ENCODE assay signal across 28 mouse cellular contexts in the genomic region with DNA sequence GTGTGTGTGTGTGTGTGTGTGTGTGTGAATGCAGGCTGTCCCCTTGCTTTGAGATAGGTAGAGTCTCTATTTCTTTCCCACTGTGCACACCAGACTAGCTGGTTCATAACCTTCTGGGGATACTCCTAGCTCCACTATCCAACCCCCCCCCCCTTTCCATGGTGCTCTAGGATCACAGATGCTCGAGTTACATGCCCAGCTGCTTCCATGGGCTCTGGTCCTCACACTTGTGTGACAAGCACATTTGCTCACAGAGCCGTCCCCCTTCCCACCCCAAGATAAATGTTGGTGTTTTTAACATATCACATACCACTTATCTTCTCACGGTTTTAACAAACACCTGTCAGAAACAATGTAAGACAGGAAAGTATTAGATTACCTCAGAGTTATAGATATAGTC.
A peak's percentile ranks its signal among the peaks of the same experiment; 100 is the strongest.
DNase-seq lines count a peak whose midpoint lies in the region; ATAC-seq and TF ChIP-seq lines count a peak whose summit lies in the region.
"Had no signal": no experiment of that assay in that cellular context is flagged by ENCODE, and none has a peak within 500 bp of the region (broad histone marks: within the 10 kb centered on the region; RNA-seq: fewer than 3 reads in every experiment).

No protein-coding gene starts in this region.

- H3K36me3 ChIP-seq in heart, embryonic 10.5 days = peaks cover 9% of the 10 kb centered on the region; the same call in 1 of the 2 replicates
- H3K36me3 ChIP-seq in limb, embryonic 13.5 days = no peaks in the 10 kb centered on the region
- H3K36me3 ChIP-seq in limb, embryonic 10.5 days = no peaks in the 10 kb centered on the region
- H3K36me3 ChIP-seq in limb, embryonic 14.5 days (ENCODE audit: control insufficient read depth, insufficient read depth, low read length) = no peaks in the 10 kb centered on the region
- H3K36me3 ChIP-seq: embryonic facial prominence, embryonic 12.5 days; embryonic facial prominence, embryonic 15.5 days; forebrain, embryonic 10.5 days; forebrain, embryonic 12.5 days; G1E had no signal

- TF ChIP-seq POLR2A in limb, embryonic 14.5 days (IDR thresholded peaks at IDR 0.05; ENCODE audit: borderline replicate concordance, extremely low read depth, insufficient read depth, insufficient read length) = no peak

- H3K4me3 ChIP-seq in heart, embryonic 10.5 days = no peak overlapping the region
- no peak overlapping the region for H3K4me3 ChIP-seq in limb, embryonic 13.5 days
- no peak overlapping the region for H3K4me3 ChIP-seq in limb, embryonic 10.5 days
- H3K4me3 ChIP-seq in limb, embryonic 14.5 days (replicated peaks; ENCODE audit: low read length) = no peak overlapping the region
- H3K4me3 ChIP-seq: embryonic facial prominence, embryonic 12.5 days; embryonic facial prominence, embryonic 15.5 days; erythroblast, embryonic 14.5 days; forebrain, embryonic 10.5 days; forebrain, embryonic 12.5 days had no signal

- H3K27me3 ChIP-seq in heart, embryonic 10.5 days (ENCODE audit: insufficient read depth, poor library complexity, severe bottlenecking) = no peaks in the 10 kb centered on the region
- H3K27me3 ChIP-seq in limb, embryonic 13.5 days = no peaks in the 10 kb centered on the region
- no peaks in the 10 kb centered on the region for H3K27me3 ChIP-seq in limb, embryonic 10.5 days (ENCODE audit: low read depth, poor library complexity, severe bottlenecking)
- no peaks in the 10 kb centered on the region for H3K27me3 ChIP-seq in limb, embryonic 14.5 days (ENCODE audit: control insufficient read depth, insufficient read depth, low read length)
- H3K27me3 ChIP-seq: CH12.LX; embryonic facial prominence, embryonic 12.5 days; embryonic facial prominence, embryonic 15.5 days; forebrain, embryonic 12.5 days; Patski had no signal

- H3K4me1 ChIP-seq in heart, embryonic 10.5 days = peaks cover 11% of the 10 kb centered on the region
- H3K4me1 ChIP-seq in limb, embryonic 13.5 days = peaks cover 12% of the 10 kb centered on the region
- peaks cover 11% of the 10 kb centered on the region for H3K4me1 ChIP-seq in limb, embryonic 10.5 days
- peaks cover 8% of the 10 kb centered on the region for H3K4me1 ChIP-seq in limb, embryonic 14.5 days (ENCODE audit: control insufficient read depth, insufficient read depth, low read length)
- H3K4me1 ChIP-seq: forebrain, embryonic 10.5 days; forebrain, embryonic 12.5 days had no signal

- H3K9me3 ChIP-seq in heart, embryonic 10.5 days = no peaks in the 10 kb centered on the region
- H3K9me3 ChIP-seq in limb, embryonic 13.5 days = no peaks in the 10 kb centered on the region
- no peaks in the 10 kb centered on the region for H3K9me3 ChIP-seq in limb, embryonic 10.5 days (replicated peaks)
- no peaks in the 10 kb centered on the region for H3K9me3 ChIP-seq in limb, embryonic 14.5 days (ENCODE audit: control insufficient read depth, low read length)
- H3K9me3 ChIP-seq: embryonic facial prominence, embryonic 12.5 days; embryonic facial prominence, embryonic 15.5 days; forebrain, embryonic 10.5 days; forebrain, embryonic 12.5 days; G1E had no signal

- no peak overlapping the region for H3K9ac ChIP-seq in limb, embryonic 13.5 days
- H3K9ac ChIP-seq in limb, embryonic 14.5 days (ENCODE audit: low read depth, low read length, severe bottlenecking) = no peak overlapping the region
- H3K9ac ChIP-seq: embryonic facial prominence, embryonic 12.5 days; embryonic facial prominence, embryonic 15.5 days; forebrain, embryonic 12.5 days had no signal

- ATAC-seq in limb, embryonic 13.5 days (ENCODE audit: low FRiP score, low read depth) = peak; percentile 57
- ATAC-seq in limb, embryonic 14.5 days (ENCODE audit: low FRiP score, low read depth) = peak; percentile 73; the same call in 1 of the 2 replicates
- ATAC-seq: activated CD4-positive, CD25-positive, alpha-beta regulatory T cell, adult 4 months; CD4-positive, CD25-positive, alpha-beta regulatory T cell, adult 4 months; forebrain, embryonic 14.5 days; forebrain, embryonic 16.5 days; Patski had no signal

- no peak overlapping the region for H3K4me2 ChIP-seq in limb, embryonic 13.5 days (replicated peaks)
- no peak overlapping the region for H3K4me2 ChIP-seq in limb, embryonic 14.5 days (replicated peaks; ENCODE audit: low read depth, low read length, severe bottlenecking)
- H3K4me2 ChIP-seq: embryonic facial prominence, embryonic 12.5 days; embryonic facial prominence, embryonic 15.5 days; forebrain, embryonic 12.5 days had no signal

- peak; percentile 56 for DNase-seq in heart, embryonic 10.5 days (ENCODE audit: low spot score)
- no peak for DNase-seq in heart, adult 18-20 months
- no peak for DNase-seq in limb, embryonic 10.5 days (ENCODE audit: low spot score)
- DNase-seq in limb, embryonic 14.5 days (ENCODE audit: low spot score) = no peak
- no peak for DNase-seq in right cerebral cortex, postnatal 4 days
- no peak for DNase-seq in frontal cortex, postnatal 36 days (ENCODE audit: low spot score in 2 of 2)
- DNase-seq: adrenal gland, adult 8-10 months; adrenal gland, postnatal 14 days; adrenal gland, postnatal 36 days; cerebellum, adult 11-12 months; cerebellum, adult 2 months; cerebellum, adult 9-10 months; cerebellum, postnatal 10 days; cerebellum, postnatal 36 days; embryo, embryonic 11 days had no signal

- H3K27ac ChIP-seq in heart, embryonic 10.5 days = no peak overlapping the region
- no peak overlapping the region for H3K27ac ChIP-seq in limb, embryonic 13.5 days
- H3K27ac ChIP-seq in limb, embryonic 10.5 days = no peak overlapping the region
- no peak overlapping the region for H3K27ac ChIP-seq in limb, embryonic 14.5 days (replicated peaks; ENCODE audit: low read depth, low read length)
- H3K27ac ChIP-seq: embryonic facial prominence, embryonic 12.5 days; forebrain, embryonic 10.5 days; forebrain, embryonic 12.5 days had no signal

- WGBS in heart, embryonic 10.5 days = 62% methylated on average over 3 of the region's 3 CpGs
- 47% methylated on average over 3 of the region's 3 CpGs for WGBS in limb, embryonic 13.5 days
- WGBS in limb, embryonic 10.5 days = 53% methylated on average over 3 of the region's 3 CpGs
- WGBS in limb, embryonic 14.5 days = 58% methylated on average over 3 of the region's 3 CpGs
